Mouse (Mus musculus) kidney, adult 9 months (tissue): ENCODE measurements at regions not wholly inside any gene's neighbourhood (a gene's known extent, or its start where the extent isn't known, plus 50 kb on each side); places are given as distances from the start of the nearest gene placed in this dataset.
A peak's percentile ranks its signal among the peaks of the same experiment; 100 is the strongest.

Source experiments
- DNase-seq: peaks from one replicate; pipeline ENCODE4 v3.0.0; 2022

GRCm38 (mm10) chr10:66912440-66912839 lies 183.5 kb upstream of the Jmjd1c start:
- DNase-seq = no peak

- no peak for DNase-seq
Measured at GRCm38 (mm10) chr10:66913187-66913586, 182.7 kb upstream of the Jmjd1c start.

DNA sequence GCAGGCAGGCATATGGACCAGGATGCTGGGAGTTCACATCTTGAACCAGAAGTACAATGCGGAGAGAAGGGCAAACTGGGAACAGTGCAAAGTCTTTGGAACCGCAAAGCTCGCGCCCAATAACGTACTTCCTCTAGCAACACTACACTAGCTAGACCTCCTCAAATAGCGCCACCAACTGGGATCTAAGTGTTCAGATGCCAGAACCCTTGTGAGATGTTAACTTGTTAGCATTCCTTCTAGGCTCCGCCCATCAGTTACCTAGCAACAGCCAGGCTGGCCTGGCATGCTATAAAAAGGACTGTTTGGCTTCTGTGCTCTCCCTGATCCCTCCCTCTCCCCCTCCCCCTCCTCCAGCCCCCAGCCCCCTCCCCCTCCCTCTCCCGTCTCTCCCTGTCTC lies 182.3 kb upstream of the Jmjd1c start:
- DNase-seq = peak; percentile 68

GRCm38 (mm10) chr10:66914288-66914975 lies 181.5 kb upstream of the Jmjd1c start:
- peak; percentile 81 for DNase-seq

DNA sequence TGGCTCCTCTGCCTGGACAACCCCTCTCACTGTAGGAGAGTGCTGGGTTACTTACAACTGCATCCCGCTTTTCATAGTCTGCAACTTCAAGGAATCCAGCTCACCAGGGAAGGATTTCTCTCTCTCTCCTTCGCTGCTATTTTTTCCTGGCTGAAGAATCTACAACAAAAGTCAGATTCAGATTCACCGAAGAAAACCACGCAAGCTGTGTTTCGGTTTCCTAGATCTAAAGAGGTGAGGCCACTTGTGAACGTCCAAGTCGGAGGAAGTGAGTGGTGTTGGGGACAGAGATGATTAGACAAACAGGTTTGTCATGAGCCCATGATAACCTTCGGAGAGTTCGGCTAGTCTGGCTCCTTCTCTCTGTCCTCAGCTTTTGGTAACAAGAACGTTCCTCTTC lies 180.1 kb upstream of the Jmjd1c start:
- DNase-seq = no peak

GRCm38 (mm10) chr10:66917725-66918124 lies 178.2 kb upstream of the Jmjd1c start:
- DNase-seq = no peak

DNA sequence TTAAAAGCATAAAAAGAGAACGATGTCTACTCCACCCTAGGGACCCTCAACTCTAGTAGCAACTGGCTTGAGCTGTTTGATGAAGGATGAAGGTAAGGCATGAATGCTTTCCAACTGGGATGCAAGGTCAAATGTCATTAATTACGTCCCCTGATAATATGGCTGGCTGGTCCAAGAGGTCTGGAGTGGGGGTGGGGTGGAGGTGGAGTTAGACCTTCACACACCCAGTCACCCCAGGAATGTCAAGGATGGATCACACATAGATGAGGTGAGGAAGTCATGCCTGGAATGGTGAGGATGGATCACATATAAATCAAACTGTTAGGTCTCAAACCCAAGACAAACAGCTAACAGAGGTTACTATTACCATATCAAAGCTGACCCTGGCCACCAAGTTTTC lies 177.2 kb upstream of the Jmjd1c start:
- DNase-seq = no peak

DNA sequence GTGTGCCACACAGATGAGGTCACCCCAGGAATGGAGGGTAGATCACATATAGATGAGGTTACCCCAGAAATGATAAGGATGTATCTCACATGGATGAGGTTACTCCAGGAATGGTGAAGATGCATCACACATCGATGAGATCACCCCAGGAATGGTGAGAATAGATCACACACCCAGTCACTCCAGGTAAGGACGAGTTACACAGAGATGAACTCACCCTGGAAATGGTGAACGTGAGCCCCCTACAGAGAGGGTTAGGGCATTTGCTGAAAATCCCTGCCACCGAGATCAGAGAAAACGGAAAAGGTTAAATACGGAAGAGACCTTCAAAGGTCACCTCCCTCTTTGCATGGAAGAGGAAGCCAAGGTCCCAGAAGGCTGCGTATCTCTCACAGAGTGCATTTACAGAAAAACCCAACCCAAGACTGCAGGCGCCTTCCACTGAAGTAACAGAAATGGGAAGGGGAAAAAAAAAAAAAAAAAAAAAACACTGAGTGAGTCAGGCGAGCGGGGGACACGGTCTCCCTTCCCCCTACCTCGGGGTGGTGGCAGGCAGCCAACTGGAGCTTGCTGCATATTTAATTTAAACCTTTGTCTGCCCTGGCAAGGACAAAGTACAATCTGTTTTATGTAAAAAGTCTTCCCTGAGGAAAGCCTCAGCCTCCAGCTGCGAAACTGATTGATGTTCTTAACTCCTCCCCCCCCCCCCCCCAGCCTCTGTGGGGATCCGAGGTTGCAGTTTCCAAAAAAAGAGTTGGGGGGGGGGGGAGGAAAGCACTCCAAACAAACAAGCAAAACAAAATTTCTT lies 175.8 kb upstream of the Jmjd1c start:
- peak; percentile 95 for DNase-seq

DNA sequence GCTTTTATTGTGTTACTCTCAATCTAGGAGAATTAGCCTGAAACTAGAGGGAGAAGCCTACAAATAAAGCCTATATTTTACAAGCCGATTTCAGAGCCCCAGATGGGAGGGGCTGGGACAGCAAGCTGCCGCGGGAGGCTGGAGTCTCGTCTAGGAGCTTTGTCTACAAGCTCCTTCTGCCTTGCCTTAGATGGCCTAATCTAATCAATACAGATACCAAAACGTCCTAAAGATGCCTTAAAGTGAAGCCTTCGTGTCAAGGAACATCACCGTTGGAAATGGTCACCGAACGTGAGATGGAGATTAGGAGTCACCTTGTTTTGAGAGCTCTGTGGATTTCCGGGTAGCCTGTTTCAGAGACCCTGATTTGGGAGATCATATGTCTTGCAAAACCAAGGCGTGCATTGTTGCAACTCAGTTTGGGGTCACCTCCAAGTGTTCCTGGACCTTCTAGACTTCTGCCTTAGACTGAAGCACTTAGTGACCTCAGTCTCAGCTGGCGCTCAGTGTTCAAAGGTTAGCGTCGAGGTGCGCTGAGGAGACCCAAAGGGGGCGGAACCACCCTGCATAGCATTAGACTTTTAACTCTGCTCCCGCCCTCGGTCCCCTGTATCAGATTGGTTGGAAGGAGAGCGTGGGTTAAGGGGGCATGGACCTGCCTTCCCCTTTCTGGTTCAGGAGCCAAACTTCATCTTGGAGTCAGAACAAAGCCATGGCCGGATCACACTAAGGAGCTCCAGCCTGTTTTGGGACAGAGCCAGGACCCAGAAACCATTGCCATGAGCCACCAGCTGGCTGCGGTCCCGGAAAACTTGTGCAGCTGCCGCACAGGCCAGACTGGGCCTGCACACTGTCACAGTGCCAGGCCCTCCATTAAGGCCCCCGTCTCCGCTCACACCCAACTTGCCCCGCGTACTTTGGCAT lies 174.9 kb upstream of the Jmjd1c start:
- peak; percentile 99 for DNase-seq

- DNase-seq = no peak
Measured at GRCm38 (mm10) chr10:66921776-66922175, 174.1 kb upstream of the Jmjd1c start.

DNA sequence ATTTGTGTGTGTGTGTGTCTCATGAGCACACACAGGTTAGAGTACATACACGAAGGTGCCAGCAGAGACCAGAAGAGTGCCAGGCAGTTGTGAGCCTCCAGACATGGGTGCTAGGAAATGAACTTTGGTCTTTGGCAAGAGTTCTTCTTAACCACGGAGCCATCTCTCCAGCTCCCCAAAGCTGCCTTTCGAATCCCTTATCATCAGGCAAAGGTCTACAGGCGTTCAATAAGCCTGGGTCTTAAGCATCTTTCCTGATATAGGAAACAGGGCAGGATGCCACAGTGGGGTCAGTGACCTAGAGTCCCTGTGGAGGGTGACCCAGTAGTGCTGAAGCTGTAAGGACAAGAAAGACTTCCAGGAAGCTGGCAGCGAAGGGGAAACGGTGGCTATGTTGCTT lies 173.6 kb upstream of the Jmjd1c start:
- peak; percentile 38 for DNase-seq

DNA sequence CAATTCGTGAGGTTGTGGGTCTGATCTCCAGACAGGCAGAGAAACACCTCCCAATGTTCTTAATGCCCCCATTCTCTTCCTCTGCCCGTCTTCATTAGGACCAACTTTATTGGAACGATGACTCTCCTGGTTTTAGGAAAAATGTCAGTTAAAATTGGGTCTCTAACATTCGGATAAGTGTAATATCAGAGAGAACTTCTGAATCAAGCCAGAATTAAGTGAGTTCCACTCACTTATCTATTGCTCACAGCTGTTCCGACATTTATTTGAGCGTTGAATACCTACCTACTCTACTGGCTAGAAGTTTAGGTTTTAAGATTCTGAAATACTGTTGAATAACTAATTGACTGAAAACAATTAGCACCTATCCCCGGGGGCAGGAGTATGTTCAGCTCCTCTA lies 172.0 kb upstream of the Jmjd1c start:
- DNase-seq = no peak

GRCm38 (mm10) chr10:66924418-66924817 lies 171.5 kb upstream of the Jmjd1c start:
- no peak for DNase-seq

DNA sequence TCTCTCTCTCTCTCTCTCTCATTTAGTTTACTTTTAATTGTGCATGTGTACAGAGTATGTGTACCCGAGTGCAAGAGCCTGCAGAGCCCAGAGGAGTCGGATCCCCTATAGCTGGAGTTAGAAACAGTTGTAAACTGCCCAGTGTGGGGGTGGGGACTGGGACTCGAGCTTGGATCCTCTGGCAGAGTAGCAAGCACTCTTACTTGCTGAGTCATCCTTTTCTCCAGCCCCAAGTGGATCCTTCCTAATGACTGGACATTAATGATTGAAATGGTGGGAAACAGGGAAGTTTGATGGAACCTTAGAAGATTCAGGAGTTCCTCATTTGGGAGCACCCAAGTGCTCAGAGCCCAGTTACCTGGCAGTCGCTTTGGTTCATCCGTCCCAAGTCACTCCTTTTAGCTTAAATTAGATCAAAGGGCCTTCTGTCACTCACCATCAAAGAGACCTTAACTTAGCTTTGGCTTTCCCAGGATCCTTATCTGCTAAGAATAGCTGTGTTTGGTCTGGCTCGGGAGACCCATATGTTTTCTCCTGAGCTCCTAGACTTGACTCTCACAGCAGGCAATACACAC lies 170.3 kb upstream of the Jmjd1c start:
- no peak for DNase-seq

- DNase-seq = no peak
Measured at GRCm38 (mm10) chr10:66927651-66928050, 168.3 kb upstream of the Jmjd1c start.

- DNase-seq = peak; percentile 49
Measured at GRCm38 (mm10) chr10:66928211-66928990, 167.5 kb upstream of the Jmjd1c start.

DNA sequence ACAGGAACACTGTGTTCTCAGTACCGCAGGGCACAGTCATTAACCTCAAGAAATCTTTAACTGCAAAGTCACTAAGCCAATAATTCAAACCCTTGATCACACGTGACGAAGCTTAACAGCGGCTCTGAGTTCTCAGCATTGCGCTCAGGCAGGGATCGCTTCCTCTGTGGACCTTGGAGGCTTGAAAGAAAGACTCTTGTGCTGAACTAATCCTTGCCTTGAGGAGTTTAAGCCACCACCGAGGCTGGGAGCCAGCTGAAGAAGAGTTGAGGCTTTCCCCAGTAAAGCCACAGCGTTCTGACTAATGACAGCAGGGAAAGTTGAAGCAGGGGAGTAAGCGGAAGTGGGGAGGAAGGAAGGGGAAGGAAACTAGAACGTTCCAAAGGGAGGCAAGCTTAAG lies 165.4 kb upstream of the Jmjd1c start:
- peak; percentile 90 for DNase-seq

DNA sequence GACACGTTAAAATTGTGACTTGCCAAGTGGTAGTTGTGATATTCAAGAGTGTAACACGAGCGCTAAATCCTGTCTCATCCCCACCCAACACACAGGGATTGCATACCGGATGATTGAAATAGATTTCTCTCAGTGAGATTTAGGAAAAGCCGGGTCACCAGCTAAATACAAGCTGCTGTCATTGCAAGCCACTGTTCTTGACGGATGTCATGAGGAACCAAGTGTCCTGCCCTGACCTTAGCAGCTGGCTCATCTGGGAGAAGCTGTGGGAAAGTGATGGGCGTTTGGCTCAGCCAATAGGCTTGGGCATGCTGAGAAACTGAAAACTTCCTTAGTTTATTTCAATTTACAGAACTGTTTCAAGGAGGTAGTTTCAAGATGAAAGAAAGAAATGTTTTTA lies 164.4 kb upstream of the Jmjd1c start:
- DNase-seq = peak; percentile 72

DNA sequence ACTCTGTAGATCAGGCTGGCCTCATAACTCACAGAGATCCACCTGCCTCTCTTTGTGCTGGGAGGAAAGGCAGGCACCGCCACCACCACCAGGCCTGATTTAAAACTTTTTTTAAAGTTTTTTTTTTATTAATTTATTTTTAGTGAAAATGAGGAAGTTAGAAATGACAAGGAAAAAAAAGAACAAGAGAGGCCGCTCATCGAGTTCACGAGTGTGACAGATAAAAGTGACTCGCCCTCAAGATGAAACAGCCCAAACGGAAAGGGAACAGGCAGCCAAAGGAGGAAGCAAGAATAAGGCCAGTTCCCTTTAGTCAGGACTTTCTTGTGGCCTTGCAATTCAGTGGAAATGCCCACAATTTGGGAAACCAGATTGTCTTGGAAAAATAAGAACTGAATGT lies 163.4 kb upstream of the Jmjd1c start:
- DNase-seq = peak; percentile 41

DNA sequence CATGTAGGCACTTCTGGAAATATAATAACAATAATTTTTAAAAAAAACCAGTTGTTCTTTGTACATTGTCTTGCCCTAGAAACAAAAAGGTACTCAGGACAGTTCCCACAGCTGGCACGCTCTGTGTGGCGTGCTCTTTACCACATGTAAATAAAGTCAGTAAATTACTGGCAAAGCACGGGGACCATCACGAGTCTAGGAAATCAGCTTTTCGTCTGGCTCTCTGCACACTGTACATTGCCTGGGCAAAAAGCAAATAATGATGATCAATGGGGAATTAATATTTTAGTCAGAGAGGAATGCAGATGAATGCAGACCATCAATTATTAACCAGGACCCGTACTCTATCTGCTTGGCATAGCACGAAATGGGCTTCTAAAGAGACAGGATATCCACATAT lies 162.2 kb upstream of the Jmjd1c start:
- DNase-seq = no peak

DNA sequence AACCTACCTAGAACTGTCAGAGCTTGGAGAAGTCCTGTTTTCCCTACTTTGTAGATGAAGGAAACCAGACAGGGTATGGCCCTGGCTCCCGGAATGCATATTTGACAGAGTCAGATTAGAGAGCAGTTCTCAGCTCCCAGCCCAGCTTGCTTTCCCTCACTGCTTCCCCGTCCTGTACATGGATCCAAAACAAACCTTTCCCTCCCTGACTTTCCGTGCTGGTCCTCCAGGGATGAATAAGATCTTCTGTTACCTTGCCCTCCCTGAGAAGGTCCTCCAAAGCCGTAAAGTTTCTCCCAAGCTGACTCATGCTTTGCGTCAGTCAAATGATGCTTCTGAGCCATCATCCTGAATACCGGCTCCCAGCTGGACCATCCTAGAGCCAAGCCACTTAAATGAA lies 160.2 kb upstream of the Jmjd1c start:
- DNase-seq = no peak

- DNase-seq = no peak
Measured at GRCm38 (mm10) chr10:66937116-66937515, 158.8 kb upstream of the Jmjd1c start.
